Mouse (Mus musculus): ENCODE results near the gene Cemip2.

Gene Cemip2

GRCm38 (mm10) chr19:21778147-21778917 lies at the start of gene Cemip2:
Cemip2 (plus strand) TSS chr19:21778342.
- DNase-seq (ENCODE audit: low spot score in 2 of 2) = peak; percentile 96 to 99

- DNase-seq (ENCODE audit: low spot score in 2 of 2) = no peak
Measured at GRCm38 (mm10) chr19:21728342-21728741, 49.8 kb upstream of the Cemip2 start.

- DNase-seq (ENCODE audit: low spot score in 2 of 2) = no peak
Measured at GRCm38 (mm10) chr19:21731887-21732286, 46.3 kb upstream of the Cemip2 start.

- no peak for DNase-seq (ENCODE audit: low spot score in 2 of 2)
Measured at GRCm38 (mm10) chr19:21733176-21733575, 45.0 kb upstream of the Cemip2 start.

GRCm38 (mm10) chr19:21734112-21734511 lies 44.0 kb upstream of the Cemip2 start:
- DNase-seq (ENCODE audit: low spot score in 2 of 2) = no peak

GRCm38 (mm10) chr19:21737446-21737845 lies 40.7 kb upstream of the Cemip2 start:
- DNase-seq (ENCODE audit: low spot score in 2 of 2) = peak; percentile 18 to 31

GRCm38 (mm10) chr19:21737881-21738590 lies 40.1 kb upstream of the Cemip2 start:
- no peak for DNase-seq (ENCODE audit: low spot score in 2 of 2)

GRCm38 (mm10) chr19:21738591-21739280 lies 39.4 kb upstream of the Cemip2 start:
- no peak for DNase-seq (ENCODE audit: low spot score in 2 of 2)

GRCm38 (mm10) chr19:21742138-21742537 lies 36.0 kb upstream of the Cemip2 start:
- DNase-seq (ENCODE audit: low spot score in 2 of 2) = no peak

- no peak for DNase-seq (ENCODE audit: low spot score in 2 of 2)
Measured at GRCm38 (mm10) chr19:21745586-21745985, 32.6 kb upstream of the Cemip2 start.

GRCm38 (mm10) chr19:21747356-21747755 lies 30.8 kb upstream of the Cemip2 start:
- DNase-seq (ENCODE audit: low spot score in 2 of 2) = peak; percentile 41 to 76

GRCm38 (mm10) chr19:21750154-21750553 lies 28.0 kb upstream of the Cemip2 start:
- no peak for DNase-seq (ENCODE audit: low spot score in 2 of 2)

- no peak for DNase-seq (ENCODE audit: low spot score in 2 of 2)
Measured at GRCm38 (mm10) chr19:21761676-21762075, 16.5 kb upstream of the Cemip2 start.

GRCm38 (mm10) chr19:21764013-21764412 lies 14.1 kb upstream of the Cemip2 start:
- no peak for DNase-seq (ENCODE audit: low spot score in 2 of 2)

GRCm38 (mm10) chr19:21764738-21765137 lies 13.4 kb upstream of the Cemip2 start:
- no peak for DNase-seq (ENCODE audit: low spot score in 2 of 2)

GRCm38 (mm10) chr19:21767500-21768045 lies 10.6 kb upstream of the Cemip2 start:
- DNase-seq (ENCODE audit: low spot score in 2 of 2) = no peak

- no peak for DNase-seq (ENCODE audit: low spot score in 2 of 2)
Measured at GRCm38 (mm10) chr19:21769796-21770195, 8.3 kb upstream of the Cemip2 start.

- no peak for DNase-seq (ENCODE audit: low spot score in 2 of 2)
Measured at GRCm38 (mm10) chr19:21771586-21771985, 6.6 kb upstream of the Cemip2 start.

GRCm38 (mm10) chr19:21773621-21774020 lies 4.5 kb upstream of the Cemip2 start:
- no peak for DNase-seq (ENCODE audit: low spot score in 2 of 2)

- no peak for DNase-seq (ENCODE audit: low spot score in 2 of 2)
Measured at GRCm38 (mm10) chr19:21775629-21776028, 2.5 kb upstream of the Cemip2 start.

- DNase-seq (ENCODE audit: low spot score in 2 of 2) = no peak
Measured at GRCm38 (mm10) chr19:21776671-21777070, 1.5 kb upstream of the Cemip2 start.

- peak; percentile 46 to 62 for DNase-seq (ENCODE audit: low spot score in 2 of 2)
Measured at GRCm38 (mm10) chr19:21777171-21777731, 891 bp upstream of the Cemip2 start.
